Mouse (Mus musculus) C2C12 (cell line): ENCODE data around the gene Eif2ak4.

Experiments used
- CEBPB ChIP-seq: IDR thresholded peaks from one replicate; pipeline ENCODE4 v1.6.1; 2011; ENCODE audit warnings: low read depth, mild to moderate bottlenecking, control low read depth, moderate library complexity
- CTCF ChIP-seq: IDR thresholded peaks from one replicate; pipeline ENCODE4 v1.5.1; 2011; ENCODE audit not compliant: control insufficient read depth, insufficient read depth, insufficient read length
- FOSL1 ChIP-seq: IDR thresholded peaks from one replicate; pipeline ENCODE4 v1.8.0; 2011; ENCODE audit warnings: mild to moderate bottlenecking, low read length; ENCODE audit not compliant: poor library complexity, insufficient read depth, severe bottlenecking
- MAX ChIP-seq: IDR thresholded peaks from one replicate; pipeline ENCODE4 v1.6.1; 2011; ENCODE audit warnings: mild to moderate bottlenecking, control low read depth
- MYOD1 ChIP-seq: IDR thresholded peaks from one replicate; pipeline ENCODE4 v1.6.1; 2011; ENCODE audit warnings: low read depth; ENCODE audit not compliant: control insufficient read depth, insufficient read length
- MYOG ChIP-seq: IDR thresholded peaks from one replicate; pipeline ENCODE4 v1.6.1; 2011; ENCODE audit not compliant: control insufficient read depth, insufficient read length; ENCODE audit errors: extremely low read depth
- USF1 ChIP-seq: IDR thresholded peaks from one replicate; pipeline ENCODE4 v1.6.1; 2011; ENCODE audit warnings: low read depth, mild to moderate bottlenecking, control low read depth, moderate library complexity

DNA sequence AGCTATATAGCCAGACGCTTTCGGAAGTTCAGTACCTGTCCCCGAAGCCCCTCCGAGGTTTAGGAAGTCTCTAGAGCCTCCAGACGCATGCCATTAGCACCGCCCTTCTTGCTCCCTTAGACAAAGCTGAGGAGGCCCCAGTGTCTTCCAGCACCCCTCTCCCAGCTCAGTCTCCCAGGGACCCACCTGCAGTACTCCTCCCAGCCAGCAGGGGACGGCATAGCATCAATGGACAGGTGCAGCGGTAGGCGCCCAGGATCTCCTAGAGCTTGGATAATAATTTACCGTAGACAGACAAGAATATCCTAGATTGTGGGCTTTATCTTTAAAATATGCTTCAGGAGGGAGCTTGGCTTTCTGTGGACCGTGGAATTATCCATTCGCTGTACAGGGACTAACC lies 98.5 kb downstream of the Eif2ak4 start:
- TF ChIP-seq MAX (no peak), CTCF (peak; percentile 91), USF1 (no peak), CEBPB (no peak), MYOD1 (no peak), FOSL1 (no peak), MYOG (no peak)
